Mouse (Mus musculus) brain, embryonic 14.5 days (tissue): ENCODE data around the gene Zkscan5.

Experiments
- CTCF ChIP-seq: fragments of 200-500 bp; IDR thresholded peaks from 2 replicates; pipeline ENCODE4 v1.5.1; 2012; ENCODE audit warnings: inconsistent platforms, mild to moderate bottlenecking, moderate library complexity, borderline replicate concordance; ENCODE audit not compliant: insufficient read depth, insufficient read length; ENCODE audit errors: extremely low read depth
- POLR2A ChIP-seq: fragments of 200-500 bp; IDR thresholded peaks from 2 replicates; pipeline ENCODE4 v1.6.1; 2012; ENCODE audit warnings: mild to moderate bottlenecking, inconsistent platforms, borderline replicate concordance; ENCODE audit not compliant: poor library complexity, insufficient read depth, insufficient read length, severe bottlenecking; ENCODE audit errors: extremely low read depth

- TF ChIP-seq CTCF = no peak
- TF ChIP-seq POLR2A = no peak
These were observed 14.3 kb downstream of the Zkscan5 start for GRCm38 (mm10) chr5:145218671-145219070.
